Mouse (Mus musculus): ENCODE data around the gene Wdr54.

The Wdr54 gene

DNA sequence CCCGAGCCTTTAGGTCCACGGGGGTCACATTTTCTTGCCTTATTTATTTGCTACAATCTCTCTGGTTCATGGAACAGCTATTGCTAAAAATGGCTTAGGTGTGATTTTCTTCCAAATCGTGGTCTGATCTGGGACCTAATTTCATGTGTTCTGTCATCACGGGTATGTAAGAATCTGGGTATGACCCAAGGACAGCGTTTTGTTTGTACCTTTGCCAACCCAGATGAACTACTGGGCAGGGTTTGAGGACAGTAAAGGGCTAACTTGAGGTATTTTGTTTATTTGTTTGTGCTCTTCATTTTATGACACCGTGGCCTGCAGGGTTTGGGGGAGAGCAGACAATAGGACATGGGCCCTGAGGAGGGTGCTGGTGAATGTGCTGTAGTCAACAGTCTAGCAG is 24.4 kb upstream of the Wdr54 start:
- H3K36me3 ChIP-seq (ENCODE audit: insufficient read depth, low read length), result peaks cover 38% of the 10 kb centered on the region
- no peaks in the 10 kb centered on the region for H3K9me3 ChIP-seq (ENCODE audit: low read length)
- no peak overlapping the region for H3K4me3 ChIP-seq (replicated peaks; ENCODE audit: low read length)
- H3K4me1 ChIP-seq (replicated peaks; ENCODE audit: low read depth, low read length), result peaks cover 18% of the 10 kb centered on the region
- TF ChIP-seq NANOG (IDR thresholded peaks at IDR 0.05; ENCODE audit: borderline replicate concordance, low read length) (no peak), POU5F1 (IDR thresholded peaks at IDR 0.05; ENCODE audit: borderline replicate concordance, low read length) (no peak), CTCF (conservative IDR thresholded peaks at IDR 0.05; ENCODE audit: low read length) (no peak)
- H3K27me3 ChIP-seq (ENCODE audit: insufficient read depth, low read length), result no peaks in the 10 kb centered on the region

DNA sequence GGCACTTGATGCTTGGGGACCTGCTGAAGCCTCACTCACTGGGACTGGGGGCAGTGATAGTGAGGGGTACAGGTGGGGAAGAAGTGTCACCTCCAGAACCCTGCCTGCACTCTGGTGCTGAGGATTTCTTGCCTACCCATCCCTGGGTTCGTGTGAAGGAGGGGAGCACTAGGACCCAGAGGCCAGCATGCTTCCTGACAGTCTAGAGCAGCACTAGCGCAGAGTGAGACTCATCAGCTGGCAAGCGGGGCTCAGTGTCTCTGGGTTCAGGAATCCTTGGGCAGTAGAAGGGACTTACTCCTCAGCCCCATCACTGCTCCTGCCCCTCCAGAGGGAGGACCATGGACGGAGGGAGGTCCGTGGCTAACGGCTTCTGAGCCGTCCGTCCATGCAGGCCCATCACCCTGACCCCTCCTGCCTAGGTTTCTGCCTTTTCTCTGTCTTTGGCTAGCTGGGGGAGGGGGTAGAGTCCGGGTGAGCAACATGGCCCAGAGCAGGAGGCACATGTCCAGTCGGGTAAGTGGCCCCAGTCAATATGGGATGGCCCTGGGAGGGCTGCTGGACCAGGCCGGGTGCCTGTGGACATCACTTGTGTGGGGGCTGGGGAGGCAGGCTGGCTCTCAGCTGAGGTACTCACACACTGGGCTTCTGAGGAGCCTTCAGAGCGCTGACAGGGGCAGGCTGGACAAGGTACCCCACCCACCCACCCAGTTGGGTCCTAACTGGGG is 23.4 kb upstream of the Wdr54 start:
- Histone ChIP-seq H3K36me3 (ENCODE audit: insufficient read depth, low read length) (peaks cover 32% of the 10 kb centered on the region), H3K27me3 (ENCODE audit: insufficient read depth, low read length) (no peaks in the 10 kb centered on the region), H3K4me3 (replicated peaks; ENCODE audit: low read length) (peak overlapping the region; percentile 20; the same call in 1 of the 2 replicates), H3K4me1 (replicated peaks; ENCODE audit: low read depth, low read length) (peaks cover 13% of the 10 kb centered on the region), H3K9me3 (ENCODE audit: low read length) (no peaks in the 10 kb centered on the region)
- no peak for TF ChIP-seq NANOG (IDR thresholded peaks at IDR 0.05; ENCODE audit: borderline replicate concordance, low read length)
- no peak for TF ChIP-seq CTCF (conservative IDR thresholded peaks at IDR 0.05; ENCODE audit: low read length)

DNA sequence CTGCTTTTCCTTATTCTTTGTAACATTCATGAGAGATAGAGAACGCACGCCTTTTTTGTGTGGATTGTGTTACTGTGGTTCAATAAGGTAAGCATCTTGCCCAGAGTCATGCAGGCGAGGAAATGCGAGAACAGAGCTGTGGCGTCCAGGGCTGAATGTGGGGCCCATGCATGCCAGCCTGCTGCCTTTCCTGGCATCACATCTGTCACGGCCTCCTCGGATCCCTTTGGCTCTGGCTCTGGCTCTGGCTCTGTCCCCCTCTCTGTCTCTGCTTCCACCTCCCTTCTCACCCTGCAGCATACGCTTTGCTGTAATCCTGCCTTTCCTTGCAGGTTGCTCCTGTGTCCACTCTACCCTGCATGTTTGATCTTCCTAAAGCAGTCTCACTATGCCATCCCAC is 19.8 kb upstream of the Wdr54 start:
- Histone ChIP-seq H3K9me3 (ENCODE audit: low read length) (no peaks in the 10 kb centered on the region), H3K4me1 (replicated peaks; ENCODE audit: low read depth, low read length) (peaks cover 31% of the 10 kb centered on the region), H3K27me3 (ENCODE audit: insufficient read depth, low read length) (no peaks in the 10 kb centered on the region), H3K36me3 (ENCODE audit: insufficient read depth, low read length) (peaks cover 18% of the 10 kb centered on the region; the same call in 1 of the 2 replicates), H3K4me3 (replicated peaks; ENCODE audit: low read length) (no peak overlapping the region)
- TF ChIP-seq CTCF (conservative IDR thresholded peaks at IDR 0.05; ENCODE audit: low read length) (no peak), NANOG (IDR thresholded peaks at IDR 0.05; ENCODE audit: borderline replicate concordance, low read length) (no peak), POU5F1 (IDR thresholded peaks at IDR 0.05; ENCODE audit: borderline replicate concordance, low read length) (no peak)

DNA sequence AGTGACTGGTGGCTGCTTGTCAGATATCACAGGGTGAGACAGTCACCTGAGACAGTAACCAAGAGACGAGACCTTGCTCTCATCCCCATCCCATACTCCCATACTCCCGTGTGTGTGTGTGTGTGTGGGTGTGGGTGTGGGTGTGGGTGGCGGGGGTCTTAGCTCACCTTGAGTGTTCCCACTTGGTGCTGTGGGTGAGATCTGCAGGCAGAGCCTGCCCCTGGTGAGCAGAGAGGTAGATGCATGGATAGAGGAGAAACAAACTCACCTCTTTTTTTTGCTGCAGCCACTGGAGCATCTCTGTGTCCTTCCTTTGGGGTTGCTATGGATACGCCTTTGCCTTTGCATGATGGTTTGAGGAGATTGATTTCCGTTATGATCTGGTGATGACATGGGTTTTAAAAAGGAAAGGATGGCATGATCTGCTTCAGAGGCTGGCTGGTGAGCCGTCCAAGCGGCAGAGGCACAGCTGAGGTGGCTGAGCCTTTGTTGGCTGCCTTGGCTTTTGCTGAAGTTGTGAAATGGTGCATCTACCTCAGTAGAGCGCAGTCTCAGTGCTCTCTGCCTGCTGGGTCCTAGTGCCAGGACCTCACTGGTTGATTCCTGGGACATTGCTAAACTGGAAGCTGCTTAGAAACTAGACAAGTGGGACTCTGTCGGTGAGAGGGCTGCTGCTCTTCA is 16.2 kb upstream of the Wdr54 start:
- H3K9me3 ChIP-seq (ENCODE audit: low read length), result no peaks in the 10 kb centered on the region
- TF ChIP-seq CTCF (conservative IDR thresholded peaks at IDR 0.05; ENCODE audit: low read length) (no peak), POU5F1 (IDR thresholded peaks at IDR 0.05; ENCODE audit: borderline replicate concordance, low read length) (no peak), NANOG (IDR thresholded peaks at IDR 0.05; ENCODE audit: borderline replicate concordance, low read length) (no peak)
- no peak overlapping the region for H3K4me3 ChIP-seq (replicated peaks; ENCODE audit: low read length)

GRCm38 (mm10) chr6:83171063-83171462 is 14.9 kb upstream of the Wdr54 start:
- peaks cover 28% of the 10 kb centered on the region; the same call in 1 of the 2 replicates for H3K36me3 ChIP-seq (ENCODE audit: insufficient read depth, low read length)
- peaks cover 41% of the 10 kb centered on the region for H3K4me1 ChIP-seq (replicated peaks; ENCODE audit: low read depth, low read length)
- no peaks in the 10 kb centered on the region for H3K9me3 ChIP-seq (ENCODE audit: low read length)
- H3K27me3 ChIP-seq (ENCODE audit: insufficient read depth, low read length), result no peaks in the 10 kb centered on the region
- H3K4me3 ChIP-seq (replicated peaks; ENCODE audit: low read length), result no peak overlapping the region
- TF ChIP-seq NANOG (IDR thresholded peaks at IDR 0.05; ENCODE audit: borderline replicate concordance, low read length), result no peak
- no peak for TF ChIP-seq CTCF (conservative IDR thresholded peaks at IDR 0.05; ENCODE audit: low read length)
- TF ChIP-seq POU5F1 (IDR thresholded peaks at IDR 0.05; ENCODE audit: borderline replicate concordance, low read length), result no peak

More for the DNA sequence above, 16.2 kb upstream of the Wdr54 start:
- Histone ChIP-seq H3K4me1 (replicated peaks; ENCODE audit: low read depth, low read length) (peaks cover 35% of the 10 kb centered on the region), H3K27me3 (ENCODE audit: insufficient read depth, low read length) (no peaks in the 10 kb centered on the region), H3K36me3 (ENCODE audit: insufficient read depth, low read length) (peaks cover 30% of the 10 kb centered on the region; the same call in 1 of the 2 replicates)

DNA sequence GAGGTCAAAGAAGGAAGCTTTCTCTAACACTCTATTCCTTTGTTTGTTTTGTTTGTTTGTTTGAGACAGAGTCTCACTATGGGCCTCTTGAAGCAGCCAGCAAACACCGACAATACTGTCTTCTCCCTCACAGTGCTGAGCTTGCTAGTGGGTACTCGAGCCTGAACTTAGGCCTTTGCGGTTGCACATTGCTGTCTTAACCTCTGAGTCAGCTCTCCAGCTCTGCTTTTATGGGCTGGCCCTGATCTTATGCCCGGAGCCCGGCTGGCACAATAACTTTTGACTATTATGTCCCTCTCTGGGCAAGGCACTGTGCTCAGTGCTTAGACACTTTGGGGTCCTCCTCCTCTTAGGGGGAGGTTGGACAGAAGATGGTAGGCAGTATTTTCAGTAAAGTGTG is 13.7 kb upstream of the Wdr54 start:
- TF ChIP-seq CTCF (conservative IDR thresholded peaks at IDR 0.05; ENCODE audit: low read length) (no peak), POU5F1 (IDR thresholded peaks at IDR 0.05; ENCODE audit: borderline replicate concordance, low read length) (no peak), NANOG (IDR thresholded peaks at IDR 0.05; ENCODE audit: borderline replicate concordance, low read length) (no peak)
- peaks cover 23% of the 10 kb centered on the region; the same call in 1 of the 2 replicates for H3K36me3 ChIP-seq (ENCODE audit: insufficient read depth, low read length)
- no peaks in the 10 kb centered on the region for H3K27me3 ChIP-seq (ENCODE audit: insufficient read depth, low read length)
- no peaks in the 10 kb centered on the region for H3K9me3 ChIP-seq (ENCODE audit: low read length)
- no peak overlapping the region for H3K4me3 ChIP-seq (replicated peaks; ENCODE audit: low read length)
- H3K4me1 ChIP-seq (replicated peaks; ENCODE audit: low read depth, low read length), result peaks cover 46% of the 10 kb centered on the region

DNA sequence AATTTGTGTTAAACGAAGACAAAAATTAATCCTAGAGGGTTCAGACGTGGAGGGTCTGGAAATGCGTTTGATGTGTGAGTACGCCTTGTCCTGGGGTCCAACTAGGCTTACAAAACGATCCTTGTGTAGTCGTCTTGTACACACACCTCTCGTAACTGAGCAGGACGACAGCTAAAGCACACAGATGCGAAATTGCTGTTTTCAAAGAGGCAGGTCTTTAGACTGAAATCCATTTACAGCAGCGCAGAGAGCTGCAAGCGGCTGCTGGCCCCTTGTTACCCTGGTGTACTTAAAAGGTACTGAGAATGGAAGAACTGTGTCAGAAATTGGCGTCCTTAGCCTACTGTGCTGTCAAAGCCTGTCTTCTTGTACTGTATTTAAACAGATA is 10.0 kb upstream of the Wdr54 start:
- no peaks in the 10 kb centered on the region for H3K9me3 ChIP-seq (ENCODE audit: low read length)
- H3K4me1 ChIP-seq (replicated peaks; ENCODE audit: low read depth, low read length), result peaks cover 45% of the 10 kb centered on the region
- H3K27me3 ChIP-seq (ENCODE audit: insufficient read depth, low read length), result peaks cover 15% of the 10 kb centered on the region
- H3K4me3 ChIP-seq (replicated peaks; ENCODE audit: low read length), result peak overlapping the region; percentile 94
- no peak for TF ChIP-seq NANOG (IDR thresholded peaks at IDR 0.05; ENCODE audit: borderline replicate concordance, low read length)
- no peak for TF ChIP-seq CTCF (conservative IDR thresholded peaks at IDR 0.05; ENCODE audit: low read length)
- TF ChIP-seq POU5F1 (IDR thresholded peaks at IDR 0.05; ENCODE audit: borderline replicate concordance, low read length), result no peak
- H3K36me3 ChIP-seq (ENCODE audit: insufficient read depth, low read length), result peaks cover 12% of the 10 kb centered on the region; the same call in 1 of the 2 replicates

DNA sequence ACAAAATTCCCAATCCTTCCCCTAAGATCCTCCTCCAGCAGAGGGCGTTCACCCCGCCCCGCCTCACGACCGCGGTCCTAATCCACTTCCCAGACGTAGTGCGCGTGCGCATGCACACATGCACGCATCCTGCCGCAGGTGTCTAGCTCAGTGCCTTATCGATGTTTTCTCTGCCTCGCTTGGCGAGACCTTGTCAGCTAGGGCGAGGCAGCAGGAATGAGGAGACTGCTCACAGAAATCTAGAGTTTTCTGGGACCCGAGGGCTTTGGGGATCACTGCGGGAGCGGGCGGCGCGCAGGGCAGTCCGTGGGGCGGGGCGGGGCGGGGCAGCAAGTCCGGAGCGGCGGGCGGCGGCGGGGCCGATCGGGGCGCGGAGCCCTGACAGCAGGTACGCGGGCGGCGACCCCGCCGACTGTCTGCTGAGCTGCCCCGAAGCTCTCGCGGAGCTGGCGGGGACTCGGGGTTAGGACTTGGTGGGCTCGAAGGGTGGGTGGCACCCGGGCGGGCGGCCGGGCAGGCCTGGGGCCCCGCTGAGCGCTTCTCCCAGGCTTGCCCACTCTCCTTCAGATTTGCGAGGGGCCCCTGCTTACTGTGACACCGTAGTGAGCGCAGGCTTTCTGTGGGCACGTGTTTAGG is 9.5 kb upstream of the Wdr54 start, which contains the start of gene Dctn1:
Gene Dctn1, plus strand, starts transcription at position 314 of the 636 bp plus-strand sequence.
- H3K9me3 ChIP-seq (ENCODE audit: low read length), result no peaks in the 10 kb centered on the region
- no peak for TF ChIP-seq NANOG (IDR thresholded peaks at IDR 0.05; ENCODE audit: borderline replicate concordance, low read length)
- peak; percentile 72 for TF ChIP-seq CTCF (conservative IDR thresholded peaks at IDR 0.05; ENCODE audit: low read length)
- peaks cover 20% of the 10 kb centered on the region for H3K27me3 ChIP-seq (ENCODE audit: insufficient read depth, low read length)
- H3K4me3 ChIP-seq (replicated peaks; ENCODE audit: low read length), result peak within 1 kb of the TSS; percentile 94
- H3K4me1 ChIP-seq (replicated peaks; ENCODE audit: low read depth, low read length), result peaks cover 45% of the 10 kb centered on the region
- H3K36me3 ChIP-seq (ENCODE audit: insufficient read depth, low read length), result peaks cover 12% of the 10 kb centered on the region; the same call in 1 of the 2 replicates

All from E14TG2a.4 (cell line).